Mouse (Mus musculus): ENCODE measurements around the gene Wdr93.

Wdr93 gene

GRCm38 (mm10) chr7:79742659-79743536 is at the start of gene Wdr93, which contains the start of gene Pex11a:
Gene Wdr93, plus strand, starts transcription at chr7:79743163.
Gene Pex11a, minus strand, starts transcription at chr7:79743131.
- peak; percentile 92 for DNase-seq

- no peak for DNase-seq
Measured at GRCm38 (mm10) chr7:79696495-79696894, 46.5 kb upstream of the Wdr93 start.

GRCm38 (mm10) chr7:79702755-79703154 is 40.2 kb upstream of the Wdr93 start:
- DNase-seq, result no peak

- DNase-seq, result no peak
Measured at GRCm38 (mm10) chr7:79705210-79705609, 37.8 kb upstream of the Wdr93 start.

- no peak for DNase-seq
Measured at GRCm38 (mm10) chr7:79710130-79710607, 32.8 kb upstream of the Wdr93 start.

GRCm38 (mm10) chr7:79710831-79711230 is 32.1 kb upstream of the Wdr93 start:
- no peak for DNase-seq

GRCm38 (mm10) chr7:79715187-79715981 is 27.6 kb upstream of the Wdr93 start, which contains the start of gene Kif7:
Gene Kif7, minus strand, starts transcription at chr7:79715720.
- peak; percentile 70 for DNase-seq

- DNase-seq, result no peak
Measured at GRCm38 (mm10) chr7:79721386-79721977, 21.5 kb upstream of the Wdr93 start.

- DNase-seq, result peak; percentile 68
Measured at GRCm38 (mm10) chr7:79727091-79727490, 15.9 kb upstream of the Wdr93 start.

- DNase-seq, result peak; percentile 74
Measured at GRCm38 (mm10) chr7:79728219-79728618, 14.7 kb upstream of the Wdr93 start.

- peak; percentile 64 for DNase-seq
Measured at GRCm38 (mm10) chr7:79729169-79729568, 13.8 kb upstream of the Wdr93 start.

- no peak for DNase-seq
Measured at GRCm38 (mm10) chr7:79729743-79730370, 13.1 kb upstream of the Wdr93 start.

- no peak for DNase-seq
Measured at GRCm38 (mm10) chr7:79731438-79731837, 11.5 kb upstream of the Wdr93 start.

GRCm38 (mm10) chr7:79732622-79733021 is 10.3 kb upstream of the Wdr93 start, which contains the start of gene Plin1:
Gene Plin1, minus strand, starts transcription at chr7:79732903.
- no peak for DNase-seq

GRCm38 (mm10) chr7:79734563-79734962 is 8.4 kb upstream of the Wdr93 start:
- DNase-seq, result peak; percentile 98

- no peak for DNase-seq
Measured at GRCm38 (mm10) chr7:79736511-79736910, 6.5 kb upstream of the Wdr93 start.

- no peak for DNase-seq
Measured at GRCm38 (mm10) chr7:79738913-79739312, 4.0 kb upstream of the Wdr93 start.

- peak; percentile 42 for DNase-seq
Measured at GRCm38 (mm10) chr7:79740279-79740678, 2.7 kb upstream of the Wdr93 start.

- DNase-seq, result no peak
Measured at GRCm38 (mm10) chr7:79742277-79742658, 695 bp upstream of the Wdr93 start.

GRCm38 (mm10) chr7:79744051-79744450 is 1.1 kb downstream of the Wdr93 start:
- no peak for DNase-seq

GRCm38 (mm10) chr7:79744585-79744984 is 1.6 kb downstream of the Wdr93 start:
- no peak for DNase-seq

- no peak for DNase-seq
Measured at GRCm38 (mm10) chr7:79747659-79748058, 4.7 kb downstream of the Wdr93 start.

- no peak for DNase-seq
Measured at GRCm38 (mm10) chr7:79749511-79749910, 6.5 kb downstream of the Wdr93 start.
